Mouse (Mus musculus) urinary bladder, adult 2 months (tissue): Measurements from ENCODE around the gene Supt20. TPM values are rescaled to one million over a fixed set of nuclear protein-coding genes. Genes with fewer than 3 reads are reported as not detected.
"Not testable (repeated sequence)": the region's sequence is repeated elsewhere in the genome, so short reads cannot be mapped to it uniquely, and the experiment has no call there.

ENCODE experiments used
- DNase-seq: peaks from one replicate; pipeline ENCODE4 v3.0.0; 2022; ENCODE audit warnings: low spot score
- polyA plus RNA-seq: library from polyadenylated mRNA; depleted of rRNA; stranded (reverse); fragments of >200 nt; gene quantifications from 2 replicates; pipeline ENCODE4 v1.2.3, GENCODE M21; 2012

Gene Supt20
- polyA plus RNA-seq, 1 experiment: 66.8 TPM

- not testable (repeated sequence) for DNase-seq
These were observed 11.5 kb downstream of the Supt20 start for GRCm38 (mm10) chr3:54704106-54704505.

- no peak for DNase-seq
These were observed 16.4 kb downstream of the Supt20 start for GRCm38 (mm10) chr3:54708972-54709371.

- DNase-seq: no peak
These were observed 21.6 kb downstream of the Supt20 start, which contains the start of gene Gm21958 for GRCm38 (mm10) chr3:54714253-54714652. Gene Gm21958, minus strand, starts transcription at chr3:54714353.

GRCm38 (mm10) chr3:54715461-54715860 is 22.9 kb downstream of the Supt20 start:
- no peak for DNase-seq

GRCm38 (mm10) chr3:54717348-54717747 is 24.7 kb downstream of the Supt20 start:
- DNase-seq: no peak

GRCm38 (mm10) chr3:54718947-54719346 is 26.3 kb downstream of the Supt20 start:
- no peak for DNase-seq

- no peak for DNase-seq
These were observed 31.3 kb downstream of the Supt20 start for GRCm38 (mm10) chr3:54723741-54724500.

GRCm38 (mm10) chr3:54725344-54725743 is 32.7 kb downstream of the Supt20 start:
- DNase-seq: no peak

GRCm38 (mm10) chr3:54727588-54727987 is 35.0 kb downstream of the Supt20 start:
- DNase-seq: no peak

GRCm38 (mm10) chr3:54728100-54728499 is 35.5 kb downstream of the Supt20 start:
- no peak for DNase-seq

GRCm38 (mm10) chr3:54731626-54732150 is 39.1 kb downstream of the Supt20 start:
- no peak for DNase-seq

- no peak for DNase-seq
These were observed 39.8 kb downstream of the Supt20 start for GRCm38 (mm10) chr3:54732371-54732770.

GRCm38 (mm10) chr3:54734411-54735246 is 42.0 kb downstream of the Supt20 start:
- DNase-seq: peak; percentile 89

GRCm38 (mm10) chr3:54735247-54736046 is 42.8 kb downstream of the Supt20 start, which contains the start of the genes Exosc8 and Alg5:
Gene Exosc8, minus strand, starts transcription at chr3:54735393.
Gene Alg5, plus strand, starts transcription at chr3:54735539.
- peak; percentile 100 for DNase-seq

- DNase-seq: no peak
These were observed 43.7 kb downstream of the Supt20 start for GRCm38 (mm10) chr3:54736101-54736927.

- DNase-seq: no peak
These were observed 44.7 kb downstream of the Supt20 start for GRCm38 (mm10) chr3:54737317-54737716.

GRCm38 (mm10) chr3:54741965-54742364 is 49.4 kb downstream of the Supt20 start:
- no peak for DNase-seq

GRCm38 (mm10) chr3:54745799-54746198 is 53.2 kb downstream of the Supt20 start:
- no peak for DNase-seq

- no peak for DNase-seq
These were observed 60.8 kb downstream of the Supt20 start for GRCm38 (mm10) chr3:54753411-54753810.
